Mouse (Mus musculus) neural tube, embryonic 11.5 days (tissue): ENCODE data around the gene Cdk2ap2. TPM values are rescaled to one million over a fixed set of nuclear protein-coding genes. Genes with fewer than 3 reads are reported as not detected.

ENCODE experiments used
- ATAC-seq: fragments of 200-750 bp; cut with Nextera tagmentation; 2 replicates; pipeline ENCODE4 v1.8.0; 2017; ENCODE audit warnings: moderate number of reproducible peaks, mild to moderate bottlenecking, moderate TSS enrichment, moderate library complexity; ENCODE audit not compliant: insufficient read depth, low FRiP score, low TSS enrichment
- DNase-seq: peaks from one replicate; pipeline ENCODE4 v3.0.0-alpha.2; 2015; ENCODE audit warnings: low spot score
- H3K27ac ChIP-seq: fragments of 300-500 bp; sonication (generic); 2 replicates; pipeline ENCODE4 v1.5.1; 2014; ENCODE audit warnings: low read depth, mild to moderate bottlenecking, low read length
- H3K27me3 ChIP-seq: fragments of 300-500 bp; sonication (generic); 2 replicates; pipeline ENCODE4 v1.6.1; 2014; ENCODE audit warnings: mild to moderate bottlenecking, low read length, mixed read lengths; ENCODE audit not compliant: control insufficient read depth, insufficient read depth
- H3K36me3 ChIP-seq: fragments of 300-500 bp; sonication (generic); 2 replicates; pipeline ENCODE4 v1.6.1; 2014; ENCODE audit warnings: mild to moderate bottlenecking, low read length, moderate library complexity, mixed read lengths; ENCODE audit not compliant: control insufficient read depth, insufficient read depth
- H3K4me1 ChIP-seq: fragments of 300-500 bp; sonication (generic); 2 replicates; pipeline ENCODE4 v1.6.1; 2014; ENCODE audit warnings: low read length, mixed read lengths; ENCODE audit not compliant: control insufficient read depth, insufficient read depth
- H3K4me2 ChIP-seq: fragments of 300-500 bp; sonication (generic); 2 replicates; pipeline ENCODE4 v1.6.1; 2014; ENCODE audit warnings: low read depth, mild to moderate bottlenecking, moderate library complexity
- H3K4me3 ChIP-seq: fragments of 300-500 bp; sonication (generic); 2 replicates; pipeline ENCODE4 v1.5.1; 2014; ENCODE audit warnings: low read depth, low read length
- H3K9ac ChIP-seq: fragments of 300-500 bp; sonication (generic); 2 replicates; pipeline ENCODE4 v1.6.1; 2014; ENCODE audit warnings: mild to moderate bottlenecking, low read length
- H3K9me3 ChIP-seq: fragments of 300-500 bp; sonication (generic); 2 replicates; pipeline ENCODE4 v1.6.1; 2016; ENCODE audit warnings: low read length; ENCODE audit not compliant: control insufficient read depth
- WGBS: fragments of 180-500 bp; shearing (Covaris S2); extraction: QIAGEN DNeasy Blood & Tissue Kit; methylation state at CpG from one replicate; pipeline ENCODE4 v1.1.7; 2014; 5-methylcytosine and 5-hydroxymethylcytosine counted together
- polyA plus RNA-seq: library from polyadenylated mRNA; unstranded; fragments of >200 nt; fragmentation: Nextera tagmentation; extraction: Ambion mirVana; gene quantifications from 2 replicates; pipeline ENCODE4 v1.2.1, GENCODE M21; 2014

The Cdk2ap2 gene
- polyA plus RNA-seq, 1 experiment from 2014 or later: 86.7 TPM

DNA sequence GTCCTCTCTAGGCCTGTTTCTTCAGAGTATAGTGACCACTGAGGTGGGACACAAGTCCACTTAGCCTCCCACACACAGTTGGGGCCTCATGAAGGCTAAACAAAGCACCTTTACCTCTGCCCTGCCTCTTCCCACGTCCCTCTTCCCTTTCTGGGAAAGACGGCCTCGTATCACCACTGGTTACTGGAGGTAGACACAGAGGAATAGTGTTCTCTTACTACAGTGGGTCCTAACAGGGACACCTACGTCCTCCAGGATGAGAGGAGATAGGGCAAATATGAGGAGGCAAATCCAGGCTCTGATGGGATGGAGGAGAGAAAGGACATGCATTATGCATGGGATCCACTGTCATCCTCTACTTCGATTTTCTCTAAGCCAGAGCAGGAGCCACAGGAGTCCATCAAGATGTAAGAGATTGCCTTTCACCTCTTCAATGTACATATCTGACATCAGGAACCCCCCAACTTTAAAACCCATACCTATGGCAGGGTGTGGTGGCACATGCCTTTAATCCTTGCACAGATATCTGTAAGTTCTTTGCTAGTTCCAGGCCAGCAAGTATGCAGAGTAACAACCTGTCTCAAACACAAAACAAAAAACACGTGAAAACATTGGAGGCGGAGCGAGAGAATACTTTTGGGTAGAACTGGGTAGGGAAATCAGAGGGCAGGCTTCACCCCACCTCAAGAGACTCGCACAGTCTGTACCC is 51.0 kb downstream of the Cdk2ap2 start:
- Histone ChIP-seq H3K27ac (no peak overlapping the region), H3K9ac (0 out of 2 replicates have a peak overlapping the region, but pooled peaks have one; percentile 2)

DNA sequence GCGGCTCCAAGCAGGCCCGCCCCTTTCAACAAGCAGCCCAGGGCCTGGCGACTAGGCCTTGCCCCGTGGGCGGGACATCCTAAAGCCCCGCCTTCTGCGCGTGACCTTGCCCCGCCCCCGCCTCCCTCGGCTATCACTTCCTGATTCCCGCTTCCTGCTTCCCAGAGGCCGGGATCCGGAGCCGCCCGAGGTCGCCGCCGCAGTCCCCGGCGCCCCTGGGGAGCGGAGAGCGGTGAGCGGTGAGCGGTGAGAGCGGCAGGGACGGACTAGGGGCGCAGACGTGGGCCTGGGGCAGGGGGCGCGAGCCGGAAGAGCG is 51.5 kb downstream of the Cdk2ap2 start, which contains the start of gene Coro1b:
Gene Coro1b, plus strand, starts transcription at position 129 of the 316 bp plus-strand sequence.
- H3K27me3 ChIP-seq: no peaks in the 10 kb centered on the region
- H3K36me3 ChIP-seq: peaks cover 3% of the 10 kb centered on the region; the same call in 1 of the 2 replicates
- DNase-seq (peak; percentile 95), ATAC-seq (peak; percentile 97)
- H3K9ac ChIP-seq: peak within 1 kb of the TSS; percentile 78
- H3K9me3 ChIP-seq: no peaks in the 10 kb centered on the region
- WGBS: under 1% methylated on average over 27 of the region's 33 CpGs
- no peak within 1 kb of the TSS; the same call in 1 of the 2 replicates for H3K27ac ChIP-seq
- peak within 1 kb of the TSS; percentile 80 for H3K4me3 ChIP-seq
- H3K4me2 ChIP-seq: peak within 1 kb of the TSS; percentile 64
- H3K4me1 ChIP-seq: peaks cover 8% of the 10 kb centered on the region

More for the DNA sequence above, 51.0 kb downstream of the Cdk2ap2 start:
- Histone ChIP-seq H3K4me3 (peak overlapping the region; percentile 80), H3K4me1 (peaks cover 8% of the 10 kb centered on the region), H3K27me3 (no peaks in the 10 kb centered on the region), H3K9me3 (no peaks in the 10 kb centered on the region), H3K4me2 (peak overlapping the region; percentile 64), H3K36me3 (peaks cover 3% of the 10 kb centered on the region; the same call in 1 of the 2 replicates)
- ATAC-seq (no peak), DNase-seq (no peak)
- WGBS: 39% methylated on average over 9 of the region's 9 CpGs

Other genes with a start within 250 kb of the Cdk2ap2 start
- 54.4 and 59.5 TPM in 2 replicates for gene Chka, start 245.4 kb upstream of the Cdk2ap2 start, polyA plus RNA-seq
- 17.3 TPM in 2 replicates for gene Tcirg1, start 190.0 kb upstream of the Cdk2ap2 start, polyA plus RNA-seq
- gene Ndufs8, start 184.4 kb upstream of the Cdk2ap2 start, polyA plus RNA-seq: 258 and 266 TPM in 2 replicates
- 0.65 and 0.73 TPM in 2 replicates for gene Aldh3b1, start 167.4 kb upstream of the Cdk2ap2 start, polyA plus RNA-seq
- gene Unc93b1, start 162.0 kb upstream of the Cdk2ap2 start, polyA plus RNA-seq: 5.3 and 7.1 TPM in 2 replicates
- not detected in 2 replicates for gene Aldh3b3, start 138.5 kb upstream of the Cdk2ap2 start, polyA plus RNA-seq
- gene Aldh3b2, start 124.9 kb upstream of the Cdk2ap2 start, polyA plus RNA-seq: 0.86 and 1.1 TPM in 2 replicates
- 2.4 and 3.2 TPM in 2 replicates for gene Acy3, start 110.6 kb upstream of the Cdk2ap2 start, polyA plus RNA-seq
- 0.22 TPM in 1 of 2 replicates, not detected in the other for gene Tbx10, start 104.4 kb upstream of the Cdk2ap2 start, polyA plus RNA-seq
- 20.6 and 20.8 TPM in 2 replicates for gene Nudt8, start 96.6 kb upstream of the Cdk2ap2 start, polyA plus RNA-seq
- gene Gm49405, start 96.6 kb upstream of the Cdk2ap2 start, polyA plus RNA-seq: 1.8 and 1.9 TPM in 2 replicates
- gene Doc2g, start 93.9 kb upstream of the Cdk2ap2 start, polyA plus RNA-seq: 2.7 and 2.8 TPM in 2 replicates
- 207 and 208 TPM in 2 replicates for gene Ndufv1, start 84.4 kb upstream of the Cdk2ap2 start, polyA plus RNA-seq
- 361 TPM in 2 replicates for gene Gstp1, start 59.2 kb upstream of the Cdk2ap2 start, polyA plus RNA-seq
- gene Gstp2, start 51.2 kb upstream of the Cdk2ap2 start, polyA plus RNA-seq: 0.68 and 1.2 TPM in 2 replicates
- not detected in 2 replicates for gene Gstp3, start 37.6 kb upstream of the Cdk2ap2 start, polyA plus RNA-seq
- gene Cabp2, start 15.6 kb upstream of the Cdk2ap2 start, polyA plus RNA-seq: not detected in 2 replicates
- 9.9 and 13.1 TPM in 2 replicates for gene Pitpnm1, start 2.8 kb downstream of the Cdk2ap2 start, polyA plus RNA-seq
- gene Aip, start 28.7 kb downstream of the Cdk2ap2 start, polyA plus RNA-seq: 68.4 and 77.6 TPM in 2 replicates
- gene Gpr152, start 42.6 kb downstream of the Cdk2ap2 start, polyA plus RNA-seq: not detected in 2 replicates
- gene Cabp4, start 46.9 kb downstream of the Cdk2ap2 start, polyA plus RNA-seq: 0.11 TPM in 1 of 2 replicates, not detected in the other
- gene Coro1b, start 51.4 kb downstream of the Cdk2ap2 start, polyA plus RNA-seq: 128 TPM in 2 replicates
- gene Ptprcap, start 56.4 kb downstream of the Cdk2ap2 start, polyA plus RNA-seq: 0.92 and 1.8 TPM in 2 replicates
- gene Rps6kb2, start 66.2 kb downstream of the Cdk2ap2 start, polyA plus RNA-seq: 52.6 and 52.7 TPM in 2 replicates
- gene Carns1, start 78.3 kb downstream of the Cdk2ap2 start, polyA plus RNA-seq: 2.9 and 3.8 TPM in 2 replicates
- 0.68 and 1.1 TPM in 2 replicates for gene Tbc1d10c, start 94.1 kb downstream of the Cdk2ap2 start, polyA plus RNA-seq
- gene Ppp1ca, start 94.9 kb downstream of the Cdk2ap2 start, polyA plus RNA-seq: 928 and 939 TPM in 2 replicates
- gene Rad9a, start 104.5 kb downstream of the Cdk2ap2 start, polyA plus RNA-seq: 39.1 and 45.8 TPM in 2 replicates
- 0.81 and 1.7 TPM in 2 replicates for gene Clcf1, start 117.1 kb downstream of the Cdk2ap2 start, polyA plus RNA-seq
- gene AC109138.7, start 117.2 kb downstream of the Cdk2ap2 start, polyA plus RNA-seq: not detected in 2 replicates
- 14.7 and 15.2 TPM in 2 replicates for gene Pold4, start 134.7 kb downstream of the Cdk2ap2 start, polyA plus RNA-seq
- gene Ssh3, start 172.0 kb downstream of the Cdk2ap2 start, polyA plus RNA-seq: 2.3 and 3.6 TPM in 2 replicates
- gene Ankrd13d, start 186.0 kb downstream of the Cdk2ap2 start, polyA plus RNA-seq: 11.6 and 14.1 TPM in 2 replicates
- gene Grk2, start 209.0 kb downstream of the Cdk2ap2 start, polyA plus RNA-seq: 16.6 and 19.0 TPM in 2 replicates